Mouse (Mus musculus): Measurements from ENCODE around the gene Stab1. TPM values are rescaled to one million over a fixed set of nuclear protein-coding genes. Genes with fewer than 3 reads are reported as not detected.

Stab1 gene
- polyA plus RNA-seq, 1 experiment = 114 TPM

GRCm38 (mm10) chr14:31130236-31131220, 37.9 kb downstream of the Stab1 start, which contains the start of gene Nt5dc2:
Nt5dc2 (plus strand) TSS chr14:31131053.
- peak; percentile 82 for DNase-seq
- H3K4me3 ChIP-seq (replicated peaks; ENCODE audit: extremely low read depth, low read depth, low read length) = peak within 1 kb of the TSS; percentile 59
- H3K4me1 ChIP-seq (ENCODE audit: control insufficient read depth, insufficient read depth, low read length) = 0 out of 2 replicates have a peak, but pooled peaks cover 2% of the 10 kb centered on the region
- TF ChIP-seq CTCF (IDR thresholded peaks at IDR 0.05; ENCODE audit: insufficient read depth, low read length) (no peak), POLR2A (IDR thresholded peaks at IDR 0.05; ENCODE audit: borderline replicate concordance, extremely low read depth, low read depth, low read length) (no peak)
- 6% methylated on average over 59 of the region's 63 CpGs for WGBS

- DNase-seq = no peak
- peak overlapping the region; percentile 49 for H3K4me3 ChIP-seq (replicated peaks; ENCODE audit: extremely low read depth, low read depth, low read length)
- WGBS = 59% methylated on average over 15 of the region's 15 CpGs
- H3K4me1 ChIP-seq (ENCODE audit: control insufficient read depth, insufficient read depth, low read length) = peaks cover 4% of the 10 kb centered on the region; the same call in 1 of the 2 replicates
- no peak for TF ChIP-seq CTCF (IDR thresholded peaks at IDR 0.05; ENCODE audit: insufficient read depth, low read length)
- no peak for TF ChIP-seq POLR2A (IDR thresholded peaks at IDR 0.05; ENCODE audit: borderline replicate concordance, extremely low read depth, low read depth, low read length)
These were observed 38.9 kb downstream of the Stab1 start for GRCm38 (mm10) chr14:31129326-31130235.

GRCm38 (mm10) chr14:31128826-31129219, 39.6 kb downstream of the Stab1 start, which contains the start of gene Smim4:
Smim4 (minus strand) TSS chr14:31128956.
- peak within 1 kb of the TSS; percentile 80 for H3K4me3 ChIP-seq (replicated peaks; ENCODE audit: extremely low read depth, low read depth, low read length)
- under 1% methylated on average over 33 of the region's 33 CpGs for WGBS
- peak; percentile 92 for DNase-seq
- TF ChIP-seq CTCF (IDR thresholded peaks at IDR 0.05; ENCODE audit: insufficient read depth, low read length) = peak; percentile 39; the same call in 1 of the 2 replicates
- TF ChIP-seq POLR2A (IDR thresholded peaks at IDR 0.05; ENCODE audit: borderline replicate concordance, extremely low read depth, low read depth, low read length) = peak; percentile 97
- peaks cover 4% of the 10 kb centered on the region; the same call in 1 of the 2 replicates for H3K4me1 ChIP-seq (ENCODE audit: control insufficient read depth, insufficient read depth, low read length)

- Histone ChIP-seq H3K4me1 (ENCODE audit: control insufficient read depth, insufficient read depth, low read length) (peaks cover 6% of the 10 kb centered on the region), H3K4me3 (replicated peaks; ENCODE audit: extremely low read depth, low read depth, low read length) (peak overlapping the region; percentile 80)
- DNase-seq = peak; percentile 83
- TF ChIP-seq POLR2A (IDR thresholded peaks at IDR 0.05; ENCODE audit: borderline replicate concordance, extremely low read depth, low read depth, low read length) (no peak), CTCF (IDR thresholded peaks at IDR 0.05; ENCODE audit: insufficient read depth, low read length) (no peak)
- WGBS = under 1% methylated on average over 23 of the region's 23 CpGs
These were observed 40.2 kb downstream of the Stab1 start for GRCm38 (mm10) chr14:31128101-31128825.

GRCm38 (mm10) chr14:31126826-31127225, 41.6 kb downstream of the Stab1 start:
- H3K4me1 ChIP-seq (ENCODE audit: control insufficient read depth, insufficient read depth, low read length) = peaks cover 6% of the 10 kb centered on the region
- peak overlapping the region; percentile 13 for H3K4me3 ChIP-seq (replicated peaks; ENCODE audit: extremely low read depth, low read depth, low read length)
- WGBS = 82% methylated on average over 8 of the region's 8 CpGs
- no peak for TF ChIP-seq POLR2A (IDR thresholded peaks at IDR 0.05; ENCODE audit: borderline replicate concordance, extremely low read depth, low read depth, low read length)
- no peak for TF ChIP-seq CTCF (IDR thresholded peaks at IDR 0.05; ENCODE audit: insufficient read depth, low read length)
- no peak for DNase-seq

- no peak for TF ChIP-seq POLR2A (IDR thresholded peaks at IDR 0.05; ENCODE audit: borderline replicate concordance, extremely low read depth, low read depth, low read length)
- no peak for TF ChIP-seq CTCF (IDR thresholded peaks at IDR 0.05; ENCODE audit: insufficient read depth, low read length)
- WGBS = 48% methylated on average over 9 of the region's 9 CpGs
- H3K4me3 ChIP-seq (replicated peaks; ENCODE audit: extremely low read depth, low read depth, low read length) = no peak overlapping the region
- no peak for DNase-seq
- H3K4me1 ChIP-seq (ENCODE audit: control insufficient read depth, insufficient read depth, low read length) = peaks cover 6% of the 10 kb centered on the region
These were observed 43.0 kb downstream of the Stab1 start for GRCm38 (mm10) chr14:31125106-31126075.

- no peak for TF ChIP-seq POLR2A (IDR thresholded peaks at IDR 0.05; ENCODE audit: borderline replicate concordance, extremely low read depth, low read depth, low read length)
- TF ChIP-seq CTCF (IDR thresholded peaks at IDR 0.05; ENCODE audit: insufficient read depth, low read length) = no peak
- 34% methylated on average over 2 of the region's 2 CpGs for WGBS
These were observed 52.9 kb downstream of the Stab1 start for GRCm38 (mm10) chr14:31115522-31115921.

GRCm38 (mm10) chr14:31114011-31114410, 54.4 kb downstream of the Stab1 start:
- DNase-seq = no peak
- TF ChIP-seq CTCF (IDR thresholded peaks at IDR 0.05; ENCODE audit: insufficient read depth, low read length) = no peak
- no peak for TF ChIP-seq POLR2A (IDR thresholded peaks at IDR 0.05; ENCODE audit: borderline replicate concordance, extremely low read depth, low read depth, low read length)
- 69% methylated on average over 3 of the region's 3 CpGs for WGBS
- peaks cover 4% of the 10 kb centered on the region for H3K4me1 ChIP-seq (ENCODE audit: control insufficient read depth, insufficient read depth, low read length)
- H3K4me3 ChIP-seq (replicated peaks; ENCODE audit: extremely low read depth, low read depth, low read length) = no peak overlapping the region

More at GRCm38 (mm10) chr14:31115522-31115921, 52.9 kb downstream of the Stab1 start:
- H3K4me1 ChIP-seq (ENCODE audit: control insufficient read depth, insufficient read depth, low read length) = peaks cover 4% of the 10 kb centered on the region
- DNase-seq = no peak
- no peak overlapping the region for H3K4me3 ChIP-seq (replicated peaks; ENCODE audit: extremely low read depth, low read depth, low read length)

Data from lung, adult 2 months (tissue).